Mouse (Mus musculus) liver, postnatal 0 days (tissue): ENCODE measurements around the gene Fign. TPM values are rescaled to one million over a fixed set of nuclear protein-coding genes. Genes with fewer than 3 reads are reported as not detected.

Experiments used
- ATAC-seq: fragments of 200-750 bp; cut with Nextera tagmentation; 2 replicates; pipeline ENCODE4 v1.8.0; 2017; ENCODE audit warnings: mild to moderate bottlenecking, moderate library complexity
- DNase-seq: peaks from one replicate; pipeline ENCODE4 v3.0.0-alpha.2; 2016
- H3K27ac ChIP-seq: fragments of 300-500 bp; sonication (generic); 2 replicates; pipeline ENCODE4 v1.5.1; 2014; ENCODE audit warnings: antibody characterized with exemption, moderate library complexity, mild to moderate bottlenecking, low read depth
- H3K27me3 ChIP-seq: fragments of 300-500 bp; sonication (generic); 2 replicates; pipeline ENCODE4 v1.6.1; 2014; ENCODE audit warnings: low read length, control low read depth, mixed read lengths; ENCODE audit not compliant: insufficient read depth
- H3K36me3 ChIP-seq: fragments of 300-500 bp; sonication (generic); replicated peaks from 2 replicates; pipeline ENCODE4 v1.6.1; 2014; ENCODE audit warnings: mild to moderate bottlenecking, control low read depth, low read length, moderate library complexity, mixed read lengths; ENCODE audit not compliant: insufficient read depth
- H3K4me1 ChIP-seq: fragments of 300-500 bp; sonication (generic); 2 replicates; pipeline ENCODE4 v1.6.1; 2014; ENCODE audit warnings: antibody characterized with exemption, mild to moderate bottlenecking, control low read depth; ENCODE audit not compliant: insufficient read depth
- H3K4me2 ChIP-seq: fragments of 300-500 bp; sonication (generic); 2 replicates; pipeline ENCODE4 v1.6.1; 2014; ENCODE audit warnings: low read depth, mild to moderate bottlenecking, low read length, moderate library complexity, mixed read lengths
- H3K4me3 ChIP-seq: fragments of 300-500 bp; sonication (generic); 2 replicates; pipeline ENCODE4 v1.5.1; 2014; ENCODE audit warnings: low read depth, low read length
- H3K9ac ChIP-seq: fragments of 300-500 bp; sonication (generic); replicated peaks from 2 replicates; pipeline ENCODE4 v1.6.1; 2014; ENCODE audit warnings: mild to moderate bottlenecking, moderate library complexity
- H3K9me3 ChIP-seq: fragments of 300-500 bp; sonication (generic); 2 replicates; pipeline ENCODE4 v1.6.1; 2016; ENCODE audit warnings: mild to moderate bottlenecking, control low read depth, low read length, mixed read lengths
- CTCF ChIP-seq: sonication (generic); IDR thresholded peaks from 2 replicates; pipeline ENCODE4 v1.5.1; 2016; ENCODE audit warnings: antibody characterized with exemption, low read depth
- EP300 ChIP-seq: IDR thresholded peaks from 2 replicates; pipeline ENCODE4 v1.6.1; 2016; ENCODE audit warnings: antibody characterized with exemption, low read depth, mild to moderate bottlenecking
- WGBS: fragments of 180-500 bp; shearing (Covaris S2); extraction: QIAGEN DNeasy Blood & Tissue Kit; methylation state at CpG from one replicate; pipeline ENCODE4 v1.1.7; 2014; ENCODE audit not compliant: insufficient replicate concordance; 5-methylcytosine and 5-hydroxymethylcytosine counted together
- polyA plus RNA-seq: library from polyadenylated mRNA; unstranded; fragments of >200 nt; fragmentation: Nextera tagmentation; extraction: Ambion mirVana; gene quantifications from 2 replicates; pipeline ENCODE4 v1.2.1, GENCODE M21; 2015

Fign gene
- polyA plus RNA-seq, 1 experiment from 2014 or later: 1.2 TPM

- ATAC-seq (no peak), DNase-seq (no peak)
- no peaks in the 10 kb centered on the region for H3K4me1 ChIP-seq
- no peak overlapping the region for H3K27ac ChIP-seq
- no peak for TF ChIP-seq EP300
- no peak for TF ChIP-seq CTCF
- H3K27me3 ChIP-seq: no peaks in the 10 kb centered on the region
- H3K4me3 ChIP-seq: no peak overlapping the region
- no peak overlapping the region for H3K4me2 ChIP-seq
- H3K9me3 ChIP-seq: no peaks in the 10 kb centered on the region
- H3K36me3 ChIP-seq: no peaks in the 10 kb centered on the region
- H3K9ac ChIP-seq: no peak overlapping the region
- WGBS: 79% methylated on average over 8 of the region's 8 CpGs
Observed at GRCm38 (mm10) chr2:64108040-64108439, 10.2 kb upstream of the Fign start.

GRCm38 (mm10) chr2:64098618-64099320 is 931 bp upstream of the Fign start:
- Histone ChIP-seq H3K4me3 (peak overlapping the region; percentile 56), H3K4me2 (peak overlapping the region; percentile 75), H3K9ac (peak overlapping the region; percentile 70), H3K27me3 (0 out of 2 replicates have a peak, but pooled peaks cover 4% of the 10 kb centered on the region), H3K36me3 (no peaks in the 10 kb centered on the region), H3K27ac (peak overlapping the region; percentile 89), H3K4me1 (no peaks in the 10 kb centered on the region), H3K9me3 (no peaks in the 10 kb centered on the region)
- ATAC-seq (peak; percentile 68), DNase-seq (peak; percentile 48)
- TF ChIP-seq EP300 (no peak), CTCF (peak; percentile 37)
- 8% methylated on average over 21 of the region's 21 CpGs for WGBS

- Histone ChIP-seq H3K27me3 (0 out of 2 replicates have a peak, but pooled peaks cover 4% of the 10 kb centered on the region), H3K27ac (peak overlapping the region; percentile 29; the same call in 1 of the 2 replicates), H3K9ac (peak overlapping the region; percentile 70), H3K4me2 (peak overlapping the region; percentile 75), H3K4me3 (peak overlapping the region; percentile 56), H3K4me1 (no peaks in the 10 kb centered on the region), H3K36me3 (no peaks in the 10 kb centered on the region), H3K9me3 (no peaks in the 10 kb centered on the region)
- TF ChIP-seq EP300 (no peak), CTCF (no peak)
- DNase-seq: no peak
- no peak for ATAC-seq
- WGBS: 5% methylated on average over 12 of the region's 12 CpGs
Observed at GRCm38 (mm10) chr2:64096721-64097411, 972 bp downstream of the Fign start.

GRCm38 (mm10) chr2:64096176-64096575 is 1.7 kb downstream of the Fign start:
- Histone ChIP-seq H3K36me3 (no peaks in the 10 kb centered on the region), H3K4me2 (peak overlapping the region; percentile 75; the same call in 1 of the 2 replicates), H3K27me3 (0 out of 2 replicates have a peak, but pooled peaks cover 4% of the 10 kb centered on the region), H3K4me1 (no peaks in the 10 kb centered on the region), H3K4me3 (no peak overlapping the region), H3K27ac (no peak overlapping the region), H3K9me3 (no peaks in the 10 kb centered on the region), H3K9ac (no peak overlapping the region; the same call in 1 of the 2 replicates)
- ATAC-seq (no peak), DNase-seq (no peak)
- WGBS: 53% methylated on average over 5 of the region's 5 CpGs
- no peak for TF ChIP-seq CTCF
- no peak for TF ChIP-seq EP300

- no peak for TF ChIP-seq CTCF
- no peak for TF ChIP-seq EP300
- H3K4me3 ChIP-seq: peak overlapping the region; percentile 17
- 52% methylated on average over 5 of the region's 5 CpGs for WGBS
- H3K9me3 ChIP-seq: no peaks in the 10 kb centered on the region
- H3K27me3 ChIP-seq: 0 out of 2 replicates have a peak, but pooled peaks cover 4% of the 10 kb centered on the region
- H3K36me3 ChIP-seq: no peaks in the 10 kb centered on the region
- no peak for DNase-seq
- no peak overlapping the region for H3K9ac ChIP-seq
- H3K4me2 ChIP-seq: peak overlapping the region; percentile 75
- no peak for ATAC-seq
- H3K27ac ChIP-seq: no peak overlapping the region
- H3K4me1 ChIP-seq: no peaks in the 10 kb centered on the region
Observed at GRCm38 (mm10) chr2:64095561-64095960, 2.3 kb downstream of the Fign start.

GRCm38 (mm10) chr2:64093087-64093486 is 4.8 kb downstream of the Fign start:
- TF ChIP-seq EP300: no peak
- no peak for TF ChIP-seq CTCF
- H3K4me2 ChIP-seq: no peak overlapping the region
- WGBS: 74% methylated on average over 6 of the region's 6 CpGs
- H3K27ac ChIP-seq: no peak overlapping the region
- H3K4me1 ChIP-seq: no peaks in the 10 kb centered on the region
- H3K27me3 ChIP-seq: no peaks in the 10 kb centered on the region
- no peaks in the 10 kb centered on the region for H3K9me3 ChIP-seq
- H3K9ac ChIP-seq: no peak overlapping the region
- H3K4me3 ChIP-seq: no peak overlapping the region
- H3K36me3 ChIP-seq: no peaks in the 10 kb centered on the region
- DNase-seq (no peak), ATAC-seq (no peak)
